Mouse (Mus musculus): Measurements from ENCODE around the gene Unc5b. TPM values are rescaled to one million over a fixed set of nuclear protein-coding genes. Genes with fewer than 3 reads are reported as not detected.

Gene Unc5b
- polyA plus RNA-seq, 1 experiment from 2014 or later = 13.3 TPM

DNA sequence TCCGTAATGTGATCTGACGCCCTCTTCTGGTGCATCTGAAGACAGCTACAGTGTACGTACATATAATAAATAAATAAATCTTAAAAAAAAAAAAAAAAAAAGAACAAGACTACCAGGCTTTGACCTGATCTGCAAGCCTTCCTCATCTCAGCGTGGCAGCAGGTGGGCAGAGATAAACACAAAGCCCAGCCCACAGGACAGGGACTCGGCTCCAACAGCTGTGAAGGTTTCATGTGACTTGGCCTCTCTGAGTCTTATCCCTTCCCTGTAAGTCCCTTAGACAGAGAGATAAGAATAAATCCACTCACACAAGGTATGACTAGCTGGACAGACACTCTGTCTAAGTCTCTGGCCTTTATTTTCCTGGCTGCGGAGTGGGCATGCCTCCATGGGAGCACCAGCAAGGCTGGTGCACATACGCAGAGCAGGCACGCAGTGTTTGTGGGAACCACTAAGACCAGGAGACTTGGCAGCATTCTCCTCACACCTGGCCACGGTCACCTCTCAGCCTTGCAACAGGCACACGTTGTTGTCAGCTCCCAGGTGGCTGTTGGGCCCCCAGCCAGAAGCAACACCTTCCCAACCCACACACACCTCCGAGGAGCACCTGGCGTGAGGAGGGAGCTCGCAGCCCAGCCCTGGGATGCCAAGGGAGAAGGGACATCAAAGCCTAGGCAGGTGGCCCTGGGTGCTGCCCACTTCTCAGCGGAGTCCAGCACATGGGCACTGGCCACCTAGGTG, 33.5 kb downstream of the Unc5b start:
- Histone ChIP-seq H3K4me1 (ENCODE audit: control insufficient read depth in 2 of 2, insufficient read depth in 2 of 2, low read length in 2 of 2) (peaks cover 79 to 94% of the 10 kb centered on the region in 2 experiments), H3K36me3 (ENCODE audit: control insufficient read depth, insufficient read depth, low read length) (no peaks in the 10 kb centered on the region), H3K9me3 (ENCODE audit: control insufficient read depth, low read length) (no peaks in the 10 kb centered on the region), H3K9ac (ENCODE audit: low read length) (no peak overlapping the region), H3K27me3 (ENCODE audit: control insufficient read depth, insufficient read depth, low read length) (no peaks in the 10 kb centered on the region), H3K4me2 (ENCODE audit: low read length) (no peak overlapping the region), H3K27ac (replicated peaks in 1 of 2; ENCODE audit: control insufficient read depth in 1 of 2, insufficient read depth in 1 of 2, low read depth in 2 of 2, low read length in 2 of 2) (peak overlapping the region in 1 of 2 experiments; percentile 41; a peak in 1 of 4 replicates), H3K4me3 (ENCODE audit: control insufficient read depth in 1 of 2, insufficient read depth in 1 of 2, low read depth in 1 of 2, low read length in 2 of 2) (no peak overlapping the region)
- 74% methylated on average over 14 of the region's 14 CpGs for WGBS
- no peak for ATAC-seq (ENCODE audit: insufficient number of reproducible peaks, insufficient read depth, low FRiP score, low read depth)

DNA sequence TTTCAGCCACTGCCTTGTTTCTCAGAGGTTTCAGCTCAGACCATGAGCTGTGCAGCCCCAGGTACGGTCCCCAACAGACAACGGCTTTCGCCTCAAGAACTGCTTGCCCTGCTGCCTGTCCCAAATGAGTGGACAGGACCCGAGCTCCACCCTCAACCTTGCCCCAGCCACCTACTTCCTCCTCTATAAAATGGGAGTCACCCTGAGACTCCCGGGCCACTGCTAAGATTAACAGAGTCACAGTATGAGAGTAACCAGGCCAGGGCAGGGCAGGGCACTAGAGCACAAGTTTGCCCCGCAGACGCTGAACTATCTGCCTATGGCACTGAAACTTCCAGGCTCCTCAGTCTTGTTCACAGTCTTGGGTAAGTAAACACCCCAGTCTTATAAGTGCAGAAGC, 34.9 kb downstream of the Unc5b start:
- peaks cover 83 to 90% of the 10 kb centered on the region in 2 experiments for H3K4me1 ChIP-seq (ENCODE audit: control insufficient read depth in 2 of 2, insufficient read depth in 2 of 2, low read length in 2 of 2)
- 56% methylated on average over 7 of the region's 7 CpGs for WGBS
- H3K4me3 ChIP-seq (ENCODE audit: control insufficient read depth in 1 of 2, insufficient read depth in 1 of 2, low read depth in 1 of 2, low read length in 2 of 2) = no peak overlapping the region
- no peaks in the 10 kb centered on the region for H3K36me3 ChIP-seq (ENCODE audit: control insufficient read depth, insufficient read depth, low read length)
- H3K9me3 ChIP-seq (ENCODE audit: control insufficient read depth, low read length) = no peaks in the 10 kb centered on the region
- H3K4me2 ChIP-seq (ENCODE audit: low read length) = no peak overlapping the region
- no peaks in the 10 kb centered on the region for H3K27me3 ChIP-seq (ENCODE audit: control insufficient read depth, insufficient read depth, low read length)
- no peak for ATAC-seq (ENCODE audit: insufficient number of reproducible peaks, insufficient read depth, low FRiP score, low read depth)
- peak overlapping the region; percentile 41; the same call in 1 of the 2 replicates for H3K9ac ChIP-seq (ENCODE audit: low read length)
- H3K27ac ChIP-seq (replicated peaks in 1 of 2; ENCODE audit: control insufficient read depth in 1 of 2, insufficient read depth in 1 of 2, low read depth in 2 of 2, low read length in 2 of 2) = peak overlapping the region; percentile 6 to 53; a peak in 1 of 4 replicates

DNA sequence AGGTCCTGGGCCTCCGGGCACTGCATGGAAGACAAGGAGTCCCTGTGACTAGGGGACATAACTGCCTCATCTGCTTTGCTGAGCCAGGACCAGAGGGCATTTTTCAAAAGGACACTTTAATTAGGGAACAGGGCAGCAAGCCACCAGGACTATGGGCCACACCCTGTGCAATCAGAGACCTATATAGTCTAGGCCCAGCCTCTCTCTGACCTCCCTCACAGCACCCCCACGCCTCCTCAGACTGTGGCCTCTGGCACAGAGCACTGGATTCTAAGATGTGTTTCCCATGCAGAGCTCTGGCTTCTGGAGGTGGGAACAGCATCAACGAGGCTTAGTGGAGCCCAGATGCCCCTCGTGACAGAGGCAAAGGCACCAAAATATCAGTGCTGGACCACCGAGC, 35.4 kb downstream of the Unc5b start:
- H3K27ac ChIP-seq (replicated peaks in 1 of 2; ENCODE audit: control insufficient read depth in 1 of 2, insufficient read depth in 1 of 2, low read depth in 2 of 2, low read length in 2 of 2) = peak overlapping the region; percentile 6 to 53; a peak in 1 of 4 replicates
- H3K9me3 ChIP-seq (ENCODE audit: control insufficient read depth, low read length) = no peaks in the 10 kb centered on the region
- H3K9ac ChIP-seq (ENCODE audit: low read length) = peak overlapping the region; percentile 41; the same call in 1 of the 2 replicates
- no peak for ATAC-seq (ENCODE audit: insufficient number of reproducible peaks, insufficient read depth, low FRiP score, low read depth)
- 56% methylated on average over 5 of the region's 5 CpGs for WGBS
- H3K27me3 ChIP-seq (ENCODE audit: control insufficient read depth, insufficient read depth, low read length) = no peaks in the 10 kb centered on the region
- no peak overlapping the region for H3K4me3 ChIP-seq (ENCODE audit: control insufficient read depth in 1 of 2, insufficient read depth in 1 of 2, low read depth in 1 of 2, low read length in 2 of 2)
- H3K4me2 ChIP-seq (ENCODE audit: low read length) = no peak overlapping the region
- H3K4me1 ChIP-seq (ENCODE audit: control insufficient read depth in 2 of 2, insufficient read depth in 2 of 2, low read length in 2 of 2) = peaks cover 79 to 86% of the 10 kb centered on the region in 2 experiments
- H3K36me3 ChIP-seq (ENCODE audit: control insufficient read depth, insufficient read depth, low read length) = no peaks in the 10 kb centered on the region

DNA sequence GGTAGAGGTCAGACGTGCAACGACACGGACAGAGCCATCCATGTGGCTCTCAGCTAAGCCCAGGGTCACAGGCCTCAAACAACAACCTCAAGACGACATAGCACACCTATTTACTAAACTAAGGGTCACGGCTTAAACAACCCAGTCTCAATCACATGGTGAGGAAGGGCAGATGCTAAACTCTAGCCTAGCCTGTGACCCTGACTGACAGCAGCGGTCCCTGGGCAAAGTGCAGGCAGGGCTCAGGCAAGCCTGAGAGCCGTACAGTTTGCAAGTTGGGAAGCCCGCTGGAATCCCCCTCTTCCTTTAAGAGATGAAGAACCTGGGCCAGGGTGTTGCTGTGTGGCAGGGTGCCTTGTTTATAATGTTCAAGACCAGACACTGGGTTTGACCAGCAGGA, 36.6 kb downstream of the Unc5b start:
- Histone ChIP-seq H3K27ac (replicated peaks in 1 of 2; ENCODE audit: control insufficient read depth in 1 of 2, insufficient read depth in 1 of 2, low read depth in 2 of 2, low read length in 2 of 2) (peak overlapping the region; percentile 26 to 93), H3K4me3 (ENCODE audit: control insufficient read depth in 1 of 2, insufficient read depth in 1 of 2, low read depth in 1 of 2, low read length in 2 of 2) (no peak overlapping the region), H3K36me3 (ENCODE audit: control insufficient read depth, insufficient read depth, low read length) (peaks cover 5% of the 10 kb centered on the region), H3K9me3 (ENCODE audit: control insufficient read depth, low read length) (no peaks in the 10 kb centered on the region), H3K27me3 (ENCODE audit: control insufficient read depth, insufficient read depth, low read length) (no peaks in the 10 kb centered on the region), H3K9ac (ENCODE audit: low read length) (peak overlapping the region; percentile 2; the same call in 1 of the 2 replicates), H3K4me1 (ENCODE audit: control insufficient read depth in 2 of 2, insufficient read depth in 2 of 2, low read length in 2 of 2) (peaks cover 66 to 74% of the 10 kb centered on the region in 2 experiments), H3K4me2 (ENCODE audit: low read length) (no peak overlapping the region)
- no peak for ATAC-seq (ENCODE audit: insufficient number of reproducible peaks, insufficient read depth, low FRiP score, low read depth)
- WGBS = 56% methylated on average over 8 of the region's 8 CpGs

DNA sequence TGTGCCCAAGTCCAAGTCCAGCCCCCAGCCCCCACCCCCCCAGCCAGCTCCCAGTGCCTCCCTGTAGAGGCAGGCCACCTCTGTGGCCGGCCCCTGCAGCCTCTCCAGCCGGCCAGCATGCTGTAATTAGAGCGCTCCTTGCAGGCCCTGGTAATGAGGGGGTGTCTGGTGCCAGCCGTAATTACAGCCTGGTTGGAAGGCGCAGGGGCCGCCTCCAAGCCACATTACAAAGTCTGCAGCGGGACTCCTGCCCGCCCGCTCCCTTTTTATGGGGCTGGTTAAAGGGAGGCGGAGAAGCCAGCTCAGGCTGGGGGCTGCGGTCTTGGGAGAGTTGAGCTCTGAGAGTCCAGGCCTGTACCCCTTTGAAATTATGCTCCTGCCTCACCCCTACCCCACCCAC, 37.0 kb downstream of the Unc5b start:
- no peaks in the 10 kb centered on the region for H3K9me3 ChIP-seq (ENCODE audit: control insufficient read depth, low read length)
- H3K9ac ChIP-seq (ENCODE audit: low read length) = no peak overlapping the region
- no peaks in the 10 kb centered on the region for H3K27me3 ChIP-seq (ENCODE audit: control insufficient read depth, insufficient read depth, low read length)
- peaks cover 5% of the 10 kb centered on the region for H3K36me3 ChIP-seq (ENCODE audit: control insufficient read depth, insufficient read depth, low read length)
- no peak overlapping the region for H3K4me3 ChIP-seq (ENCODE audit: control insufficient read depth in 1 of 2, insufficient read depth in 1 of 2, low read depth in 1 of 2, low read length in 2 of 2)
- H3K27ac ChIP-seq (replicated peaks in 1 of 2; ENCODE audit: control insufficient read depth in 1 of 2, insufficient read depth in 1 of 2, low read depth in 2 of 2, low read length in 2 of 2) = peak overlapping the region; percentile 26 to 93
- H3K4me1 ChIP-seq (ENCODE audit: control insufficient read depth in 2 of 2, insufficient read depth in 2 of 2, low read length in 2 of 2) = peaks cover 62 to 70% of the 10 kb centered on the region in 2 experiments
- H3K4me2 ChIP-seq (ENCODE audit: low read length) = no peak overlapping the region
- 57% methylated on average over 11 of the region's 11 CpGs for WGBS
- ATAC-seq (ENCODE audit: insufficient number of reproducible peaks, insufficient read depth, low FRiP score, low read depth) = no peak

DNA sequence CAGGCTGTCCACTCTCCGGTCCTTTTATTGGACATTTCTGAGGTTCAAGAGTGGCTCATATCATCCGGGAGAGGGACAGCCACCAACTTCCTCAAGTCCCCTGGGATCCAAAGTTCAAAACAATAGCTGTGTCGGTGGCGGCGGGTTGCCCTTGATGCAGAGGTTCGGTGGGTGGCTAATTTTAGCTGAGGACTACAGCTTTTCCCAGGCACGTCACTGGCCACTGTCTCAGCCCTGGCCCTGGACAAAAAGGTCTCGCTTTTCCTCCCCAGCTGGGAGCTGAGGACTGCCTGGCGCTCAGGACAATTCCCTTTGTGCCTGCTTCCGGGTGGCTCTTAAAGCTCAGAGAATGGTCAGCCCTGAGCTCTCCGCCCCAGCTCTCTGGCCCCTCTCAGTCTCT, 38.5 kb downstream of the Unc5b start:
- ATAC-seq (ENCODE audit: insufficient number of reproducible peaks, insufficient read depth, low FRiP score, low read depth) = peak; percentile 49; the same call in 1 of the 2 replicates
- WGBS = 6% methylated on average over 11 of the region's 11 CpGs
- Histone ChIP-seq H3K4me1 (ENCODE audit: control insufficient read depth in 2 of 2, insufficient read depth in 2 of 2, low read length in 2 of 2) (peaks cover 47 to 60% of the 10 kb centered on the region in 2 experiments), H3K27ac (replicated peaks in 1 of 2; ENCODE audit: control insufficient read depth in 1 of 2, insufficient read depth in 1 of 2, low read depth in 2 of 2, low read length in 2 of 2) (peak overlapping the region; percentile 91 to 93), H3K4me2 (ENCODE audit: low read length) (peak overlapping the region; percentile 46), H3K36me3 (ENCODE audit: control insufficient read depth, insufficient read depth, low read length) (peaks cover 5% of the 10 kb centered on the region), H3K9ac (ENCODE audit: low read length) (peak overlapping the region; percentile 70), H3K4me3 (ENCODE audit: control insufficient read depth in 1 of 2, insufficient read depth in 1 of 2, low read depth in 1 of 2, low read length in 2 of 2) (no peak overlapping the region), H3K27me3 (ENCODE audit: control insufficient read depth, insufficient read depth, low read length) (no peaks in the 10 kb centered on the region), H3K9me3 (ENCODE audit: control insufficient read depth, low read length) (no peaks in the 10 kb centered on the region)

DNA sequence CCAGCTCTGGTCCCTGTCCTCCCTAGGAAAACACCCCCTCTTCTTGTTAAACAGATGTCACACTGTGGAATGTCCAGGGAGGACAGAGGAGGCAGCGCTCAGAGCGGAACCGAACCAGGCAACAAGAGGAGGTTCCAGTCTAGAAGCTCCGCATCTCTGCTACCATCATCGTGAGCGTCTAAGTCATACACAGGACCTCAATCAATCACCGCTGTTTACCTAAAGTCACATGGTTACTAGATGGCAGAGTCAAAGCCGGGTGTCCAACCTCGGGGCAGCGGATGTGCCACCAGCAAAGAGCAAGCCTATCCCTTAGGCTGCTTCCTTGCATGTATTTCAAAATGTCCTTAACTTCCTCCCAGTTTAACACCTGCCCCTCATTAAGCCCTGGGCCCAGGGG, 39.0 kb downstream of the Unc5b start:
- 46% methylated on average over 10 of the region's 10 CpGs for WGBS
- Histone ChIP-seq H3K9me3 (ENCODE audit: control insufficient read depth, low read length) (no peaks in the 10 kb centered on the region), H3K4me2 (ENCODE audit: low read length) (peak overlapping the region; percentile 46), H3K36me3 (ENCODE audit: control insufficient read depth, insufficient read depth, low read length) (peaks cover 5% of the 10 kb centered on the region), H3K27ac (replicated peaks in 1 of 2; ENCODE audit: control insufficient read depth in 1 of 2, insufficient read depth in 1 of 2, low read depth in 2 of 2, low read length in 2 of 2) (peak overlapping the region; percentile 91 to 93), H3K9ac (ENCODE audit: low read length) (peak overlapping the region; percentile 70), H3K27me3 (ENCODE audit: control insufficient read depth, insufficient read depth, low read length) (no peaks in the 10 kb centered on the region), H3K4me1 (ENCODE audit: control insufficient read depth in 2 of 2, insufficient read depth in 2 of 2, low read length in 2 of 2) (peaks cover 50 to 63% of the 10 kb centered on the region in 2 experiments), H3K4me3 (ENCODE audit: control insufficient read depth in 1 of 2, insufficient read depth in 1 of 2, low read depth in 1 of 2, low read length in 2 of 2) (no peak overlapping the region)
- ATAC-seq (ENCODE audit: insufficient number of reproducible peaks, insufficient read depth, low FRiP score, low read depth) = 0 out of 2 replicates have a peak, but pooled peaks have one; percentile 5
